Mouse (Mus musculus): ENCODE measurements at regions not wholly inside any gene's neighbourhood (a gene's known extent, or its start where the extent isn't known, plus 50 kb on each side); places are given as distances from the start of the nearest gene placed in this dataset.
A peak's percentile ranks its signal among the peaks of the same experiment; 100 is the strongest.

- intact Hi-C loops (cut with DNase I), result no loop called here
- DNase-seq, result no peak
Measured at GRCm38 (mm10) chr1:124730364-124730763, 685.0 kb upstream of the Dpp10 start.

- intact Hi-C loops (cut with DNase I), result loop anchor here (5.0 kb wide), 1 partner anchor 654 kb away; no protein-coding TSS in a partner anchor
- DNase-seq, result peak; percentile 27 to 45
Measured at GRCm38 (mm10) chr1:124718065-124718464, 672.7 kb upstream of the Dpp10 start.

- intact Hi-C loops (cut with DNase I), result no loop called here
Measured at GRCm38 (mm10) chr1:124706246-124706645, 660.9 kb upstream of the Dpp10 start.

GRCm38 (mm10) chr1:124674420-124674819 is 629.1 kb upstream of the Dpp10 start:
- intact Hi-C loops (cut with DNase I), result no loop called here

More at GRCm38 (mm10) chr1:124706246-124706645, 660.9 kb upstream of the Dpp10 start:
- no peak for DNase-seq

GRCm38 (mm10) chr1:124652872-124653271 is 607.5 kb upstream of the Dpp10 start:
- DNase-seq, result no peak
- intact Hi-C loops (cut with DNase I), result no loop called here

More at GRCm38 (mm10) chr1:124674420-124674819, 629.1 kb upstream of the Dpp10 start:
- DNase-seq, result no peak

GRCm38 (mm10) chr1:124652251-124652861 is 607.0 kb upstream of the Dpp10 start:
- intact Hi-C loops (cut with DNase I), result no loop called here
- no peak for DNase-seq

- intact Hi-C loops (cut with DNase I), result no loop called here
- no peak for DNase-seq
Measured at GRCm38 (mm10) chr1:124635246-124635768, 589.9 kb upstream of the Dpp10 start.

- no peak for DNase-seq
- intact Hi-C loops (cut with DNase I), result no loop called here
Measured at GRCm38 (mm10) chr1:124630084-124630483, 584.7 kb upstream of the Dpp10 start.

- intact Hi-C loops (cut with DNase I), result no loop called here
- no peak for DNase-seq
Measured at GRCm38 (mm10) chr1:124584620-124585019, 539.3 kb upstream of the Dpp10 start.
